Mouse (Mus musculus): ENCODE results near the gene Eef1e1.
"Not testable (repeated sequence)": the region's sequence is repeated elsewhere in the genome, so short reads cannot be mapped to it uniquely, and the experiment has no call there.

The Eef1e1 gene

GRCm38 (mm10) chr13:38658528-38659280, at the start of gene Eef1e1:
Gene Eef1e1, minus strand, starts transcription at chr13:38659058.
- peak; percentile 95 to 97 for DNase-seq (ENCODE audit: low read depth in 1 of 2, low spot score in 2 of 2)

GRCm38 (mm10) chr13:38690845-38691244, 32.0 kb upstream of the Eef1e1 start:
- DNase-seq (ENCODE audit: low read depth in 1 of 2, low spot score in 2 of 2): no peak

GRCm38 (mm10) chr13:38690028-38690427, 31.2 kb upstream of the Eef1e1 start:
- no peak for DNase-seq (ENCODE audit: low read depth in 1 of 2, low spot score in 2 of 2)

GRCm38 (mm10) chr13:38688761-38689160, 29.9 kb upstream of the Eef1e1 start:
- DNase-seq (ENCODE audit: low read depth in 1 of 2, low spot score in 2 of 2): no peak

- no peak for DNase-seq (ENCODE audit: low read depth in 1 of 2, low spot score in 2 of 2)
Observed at GRCm38 (mm10) chr13:38672336-38672735, 13.5 kb upstream of the Eef1e1 start.

- DNase-seq (ENCODE audit: low read depth in 1 of 2, low spot score in 2 of 2): not testable (repeated sequence)
Observed at GRCm38 (mm10) chr13:38671451-38671850, 12.6 kb upstream of the Eef1e1 start.

GRCm38 (mm10) chr13:38670051-38670450, 11.2 kb upstream of the Eef1e1 start:
- DNase-seq (ENCODE audit: low read depth in 1 of 2, low spot score in 2 of 2): no peak

- DNase-seq (ENCODE audit: low read depth in 1 of 2, low spot score in 2 of 2): peak; percentile 5 to 21
Observed at GRCm38 (mm10) chr13:38668514-38668913, 9.7 kb upstream of the Eef1e1 start.

- DNase-seq (ENCODE audit: low read depth in 1 of 2, low spot score in 2 of 2): no peak
Observed at GRCm38 (mm10) chr13:38664753-38665152, 5.9 kb upstream of the Eef1e1 start.

- no peak for DNase-seq (ENCODE audit: low read depth in 1 of 2, low spot score in 2 of 2)
Observed at GRCm38 (mm10) chr13:38659524-38660136, 772 bp upstream of the Eef1e1 start.

- no peak for DNase-seq (ENCODE audit: low read depth in 1 of 2, low spot score in 2 of 2)
Observed at GRCm38 (mm10) chr13:38657865-38658264, 993 bp downstream of the Eef1e1 start.

GRCm38 (mm10) chr13:38650292-38650691, 8.6 kb downstream of the Eef1e1 start:
- DNase-seq (ENCODE audit: low read depth in 1 of 2, low spot score in 2 of 2): no peak

GRCm38 (mm10) chr13:38649069-38649468, 9.8 kb downstream of the Eef1e1 start:
- DNase-seq (ENCODE audit: low read depth in 1 of 2, low spot score in 2 of 2): no peak

GRCm38 (mm10) chr13:38641414-38641813, 17.4 kb downstream of the Eef1e1 start:
- DNase-seq (ENCODE audit: low read depth in 1 of 2, low spot score in 2 of 2): no peak

GRCm38 (mm10) chr13:38640961-38641360, 17.9 kb downstream of the Eef1e1 start:
- DNase-seq (ENCODE audit: low read depth in 1 of 2, low spot score in 2 of 2): no peak

GRCm38 (mm10) chr13:38638694-38639093, 20.2 kb downstream of the Eef1e1 start:
- DNase-seq (ENCODE audit: low read depth in 1 of 2, low spot score in 2 of 2): no peak

GRCm38 (mm10) chr13:38634800-38635269, 24.0 kb downstream of the Eef1e1 start, which contains the start of gene Bloc1s5:
Gene Bloc1s5, minus strand, starts transcription at chr13:38635109.
- peak; percentile 63 to 83 for DNase-seq (ENCODE audit: low read depth in 1 of 2, low spot score in 2 of 2)

- peak in 1 of 2 experiments; percentile 7 for DNase-seq (ENCODE audit: low read depth in 1 of 2, low spot score in 2 of 2)
Observed at GRCm38 (mm10) chr13:38634256-38634799, 24.5 kb downstream of the Eef1e1 start.

GRCm38 (mm10) chr13:38633287-38634000, 25.4 kb downstream of the Eef1e1 start:
- DNase-seq (ENCODE audit: low read depth in 1 of 2, low spot score in 2 of 2): no peak

- DNase-seq (ENCODE audit: low read depth in 1 of 2, low spot score in 2 of 2): no peak
Observed at GRCm38 (mm10) chr13:38632556-38632955, 26.3 kb downstream of the Eef1e1 start.

GRCm38 (mm10) chr13:38626229-38626525, 32.7 kb downstream of the Eef1e1 start:
- no peak for DNase-seq (ENCODE audit: low read depth in 1 of 2, low spot score in 2 of 2)

Measured in monocyte, adult 2 months (primary cell).